Mouse (Mus musculus): ENCODE results near the gene Med15.

- TF ChIP-seq EP300 (IDR thresholded peaks at IDR 0.05) (no peak), CTCF (IDR thresholded peaks at IDR 0.05) (no peak)
Observed at GRCm38 (mm10) chr16:17721114-17721808, 11.4 kb downstream of the Med15 start.
